Mouse (Mus musculus) forebrain, embryonic 13.5 days (tissue): ENCODE results near the gene Fbxo30. TPM values are rescaled to one million over a fixed set of nuclear protein-coding genes. Genes with fewer than 3 reads are reported as not detected.
A peak's percentile ranks its signal among the peaks of the same experiment; 100 is the strongest.
"Not testable (repeated sequence)": the region's sequence is repeated elsewhere in the genome, so short reads cannot be mapped to it uniquely, and the experiment has no call there.

Experiments used
- ATAC-seq: fragments of 200-750 bp; cut with Nextera tagmentation; 2 replicates; pipeline ENCODE4 v1.8.0; 2017
- H3K27ac ChIP-seq: fragments of 300-500 bp; sonication (generic); 2 replicates; pipeline ENCODE4 v1.5.1; 2015; ENCODE audit warnings: inconsistent platforms, mild to moderate bottlenecking, moderate library complexity
- H3K27me3 ChIP-seq: fragments of 300-500 bp; sonication (generic); 2 replicates; pipeline ENCODE4 v1.6.1; 2015; ENCODE audit warnings: mild to moderate bottlenecking, inconsistent platforms
- H3K36me3 ChIP-seq: fragments of 300-500 bp; sonication (generic); 2 replicates; pipeline ENCODE4 v1.6.1; 2015; ENCODE audit warnings: mild to moderate bottlenecking, inconsistent platforms; ENCODE audit not compliant: poor library complexity, severe bottlenecking
- H3K4me1 ChIP-seq: fragments of 300-500 bp; sonication (generic); 2 replicates; pipeline ENCODE4 v1.6.1; 2015; ENCODE audit warnings: inconsistent platforms
- H3K4me2 ChIP-seq: fragments of 300-500 bp; sonication (generic); 2 replicates; pipeline ENCODE4 v1.6.1; 2015; ENCODE audit warnings: inconsistent platforms, mild to moderate bottlenecking, moderate library complexity
- H3K4me3 ChIP-seq: fragments of 300-500 bp; sonication (generic); 2 replicates; pipeline ENCODE4 v1.5.1; 2015; ENCODE audit warnings: mild to moderate bottlenecking, inconsistent platforms
- H3K9ac ChIP-seq: fragments of 300-500 bp; sonication (generic); 2 replicates; pipeline ENCODE4 v1.6.1; 2015; ENCODE audit warnings: mild to moderate bottlenecking, inconsistent platforms
- H3K9me3 ChIP-seq: fragments of 300-500 bp; sonication (generic); replicated peaks from 2 replicates; pipeline ENCODE4 v1.6.1; 2016; ENCODE audit warnings: inconsistent platforms
- WGBS: fragments of 180-500 bp; shearing (Covaris S2); methylation state at CpG from one replicate; pipeline ENCODE4 v1.1.7; 2015; 5-methylcytosine and 5-hydroxymethylcytosine counted together
- polyA plus RNA-seq: library from polyadenylated mRNA; unstranded; fragments of >200 nt; fragmentation: Nextera tagmentation; extraction: Ambion mirVana; gene quantifications from 2 replicates; pipeline ENCODE4 v1.2.1, GENCODE M21; 2015

Gene Fbxo30
- polyA plus RNA-seq, 1 experiment from 2014 or later: 30.7 TPM

GRCm38 (mm10) chr10:11281498-11282305 lies 572 bp downstream of the Fbxo30 start:
- no peaks in the 10 kb centered on the region for H3K36me3 ChIP-seq
- under 1% methylated on average over 52 of the region's 68 CpGs for WGBS
- peak overlapping the region; percentile 97 for H3K27ac ChIP-seq
- peak; percentile 16 for ATAC-seq
- H3K27me3 ChIP-seq: no peaks in the 10 kb centered on the region
- peaks cover 12% of the 10 kb centered on the region for H3K4me1 ChIP-seq
- H3K9ac ChIP-seq: peak overlapping the region; percentile 87
- H3K4me2 ChIP-seq: peak overlapping the region; percentile 82
- H3K4me3 ChIP-seq: peak overlapping the region; percentile 95
- H3K9me3 ChIP-seq: 0 out of 2 replicates have a peak, but pooled peaks cover 4% of the 10 kb centered on the region

GRCm38 (mm10) chr10:11282306-11282631 lies 1.1 kb downstream of the Fbxo30 start:
- H3K27ac ChIP-seq: peak overlapping the region; percentile 97; the same call in 1 of the 2 replicates
- no peak for ATAC-seq

GRCm38 (mm10) chr10:11298418-11298817 lies 17.3 kb downstream of the Fbxo30 start:
- WGBS: 94% methylated on average over 6 of the region's 6 CpGs
- no peak for ATAC-seq
- Histone ChIP-seq H3K27ac (no peak overlapping the region), H3K4me3 (no peak overlapping the region), H3K9me3 (no peaks in the 10 kb centered on the region), H3K4me2 (no peak overlapping the region), H3K9ac (no peak overlapping the region), H3K4me1 (no peaks in the 10 kb centered on the region), H3K27me3 (no peaks in the 10 kb centered on the region), H3K36me3 (peaks cover 3% of the 10 kb centered on the region)

More at GRCm38 (mm10) chr10:11282306-11282631, 1.1 kb downstream of the Fbxo30 start:
- H3K9ac ChIP-seq: peak overlapping the region; percentile 87
- H3K27me3 ChIP-seq: no peaks in the 10 kb centered on the region
- WGBS: 2% methylated on average over 4 of the region's 4 CpGs
- peaks cover 12% of the 10 kb centered on the region for H3K4me1 ChIP-seq
- peak overlapping the region; percentile 95 for H3K4me3 ChIP-seq
- no peaks in the 10 kb centered on the region for H3K36me3 ChIP-seq
- peak overlapping the region; percentile 82 for H3K4me2 ChIP-seq
- 0 out of 2 replicates have a peak, but pooled peaks cover 4% of the 10 kb centered on the region for H3K9me3 ChIP-seq

DNA sequence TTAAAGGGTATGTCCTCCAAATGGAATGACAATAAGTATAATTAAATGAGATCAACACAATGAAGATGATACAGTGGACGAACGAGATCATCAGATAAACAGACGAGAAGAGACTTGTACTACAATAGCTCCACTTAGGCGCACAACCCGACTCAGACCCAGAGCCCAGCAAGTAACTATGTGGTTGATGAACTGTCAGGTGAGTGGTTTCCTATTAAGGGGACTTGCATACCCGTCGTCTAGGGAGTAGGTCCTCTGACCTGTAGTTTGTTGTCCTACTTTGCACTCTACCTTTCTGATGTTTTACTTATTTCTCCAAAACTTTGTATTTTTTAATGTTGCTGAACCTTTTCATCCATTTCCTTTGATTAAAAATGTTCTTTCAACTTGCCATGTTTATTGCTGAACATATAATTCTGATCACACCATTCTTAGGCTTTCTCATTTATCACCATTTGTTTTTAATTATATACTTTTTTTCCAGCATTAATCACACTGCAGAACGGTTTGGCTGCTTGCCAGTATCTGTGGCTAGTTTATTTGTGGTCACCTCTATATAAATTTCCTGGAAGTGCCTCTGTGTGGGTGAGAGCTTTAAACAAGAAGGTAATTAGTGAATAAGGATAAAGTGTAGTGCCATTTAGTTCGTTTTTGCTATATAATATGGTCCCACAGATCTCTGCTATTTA lies 24.4 kb downstream of the Fbxo30 start:
- Histone ChIP-seq H3K4me1 (0 out of 2 replicates have a peak, but pooled peaks cover 3% of the 10 kb centered on the region), H3K27me3 (no peaks in the 10 kb centered on the region), H3K4me2 (no peak overlapping the region), H3K27ac (no peak overlapping the region), H3K4me3 (no peak overlapping the region), H3K9ac (no peak overlapping the region), H3K9me3 (no peaks in the 10 kb centered on the region), H3K36me3 (no peaks in the 10 kb centered on the region)
- ATAC-seq: no peak
- WGBS: 69% methylated on average over 9 of the region's 9 CpGs

- no peaks in the 10 kb centered on the region for H3K27me3 ChIP-seq
- WGBS: 58% methylated on average over 2 of the region's 2 CpGs
- no peak overlapping the region for H3K4me2 ChIP-seq
- no peaks in the 10 kb centered on the region for H3K9me3 ChIP-seq
- H3K36me3 ChIP-seq: no peaks in the 10 kb centered on the region
- H3K4me3 ChIP-seq: no peak overlapping the region
- H3K27ac ChIP-seq: no peak overlapping the region
- 0 out of 2 replicates have a peak, but pooled peaks cover 3% of the 10 kb centered on the region for H3K4me1 ChIP-seq
- peak; percentile 57; the same call in 1 of the 2 replicates for ATAC-seq
- H3K9ac ChIP-seq: no peak overlapping the region
Observed at GRCm38 (mm10) chr10:11306054-11306367, 24.9 kb downstream of the Fbxo30 start.

DNA sequence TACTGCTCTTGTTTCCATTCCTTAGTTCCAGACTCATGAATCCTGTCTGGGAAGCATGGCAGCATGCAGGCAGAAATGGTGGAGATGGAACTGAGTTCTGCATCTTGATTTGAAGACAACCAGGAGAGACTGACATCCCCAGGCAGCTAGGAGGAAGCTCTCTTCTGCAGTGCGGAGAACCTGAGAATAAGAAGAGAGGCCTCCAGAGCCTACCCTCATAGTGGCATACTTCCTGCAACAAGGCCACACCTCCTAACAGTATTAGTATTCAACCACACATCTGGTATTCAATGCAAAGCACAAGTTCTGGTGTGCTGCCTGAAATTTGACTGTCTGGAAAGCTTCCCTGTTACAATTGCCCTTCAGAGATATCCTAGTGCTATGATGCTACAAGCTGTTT lies 28.7 kb downstream of the Fbxo30 start:
- H3K4me2 ChIP-seq: no peak overlapping the region
- 84% methylated on average over 1 of the region's 1 CpGs for WGBS
- no peak for ATAC-seq

DNA sequence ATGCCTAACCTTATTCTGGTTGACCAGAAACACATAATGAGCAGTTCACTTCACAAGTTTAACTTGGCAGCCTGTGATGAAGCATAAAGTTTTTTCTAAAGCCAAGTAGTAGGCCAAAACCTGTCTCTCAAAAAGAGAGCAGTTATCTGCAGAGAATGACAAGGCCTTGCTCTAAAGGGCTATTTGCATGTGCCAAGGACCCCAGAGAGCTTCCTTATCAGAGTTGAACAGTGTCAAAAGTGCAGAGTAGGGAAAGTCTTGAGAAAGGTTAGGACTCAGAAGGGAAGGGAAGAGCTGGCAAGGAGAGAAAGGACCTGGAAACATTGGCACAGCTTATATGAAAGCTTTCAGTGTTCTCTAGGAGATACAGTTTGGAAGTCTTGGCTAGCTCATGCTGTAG lies 29.4 kb downstream of the Fbxo30 start:
- no peaks in the 10 kb centered on the region for H3K9me3 ChIP-seq
- H3K27me3 ChIP-seq: no peaks in the 10 kb centered on the region
- ATAC-seq: no peak
- no peak overlapping the region for H3K4me3 ChIP-seq
- H3K4me1 ChIP-seq: 0 out of 2 replicates have a peak, but pooled peaks cover 3% of the 10 kb centered on the region
- H3K27ac ChIP-seq: no peak overlapping the region
- H3K36me3 ChIP-seq: no peaks in the 10 kb centered on the region
- no peak overlapping the region for H3K9ac ChIP-seq
- H3K4me2 ChIP-seq: no peak overlapping the region

More for the DNA sequence above, 28.7 kb downstream of the Fbxo30 start:
- 0 out of 2 replicates have a peak, but pooled peaks cover 3% of the 10 kb centered on the region for H3K4me1 ChIP-seq
- H3K9me3 ChIP-seq: no peaks in the 10 kb centered on the region
- H3K36me3 ChIP-seq: no peaks in the 10 kb centered on the region
- H3K4me3 ChIP-seq: no peak overlapping the region
- no peak overlapping the region for H3K27ac ChIP-seq
- H3K9ac ChIP-seq: no peak overlapping the region
- H3K27me3 ChIP-seq: no peaks in the 10 kb centered on the region

- H3K36me3 ChIP-seq, H3K4me3 ChIP-seq, ATAC-seq, H3K9me3 ChIP-seq, H3K4me2 ChIP-seq, H3K27me3 ChIP-seq, H3K27ac ChIP-seq, H3K4me1 ChIP-seq, H3K9ac ChIP-seq: not testable (repeated sequence)
Observed at GRCm38 (mm10) chr10:11317856-11318454, 36.8 kb downstream of the Fbxo30 start.

DNA sequence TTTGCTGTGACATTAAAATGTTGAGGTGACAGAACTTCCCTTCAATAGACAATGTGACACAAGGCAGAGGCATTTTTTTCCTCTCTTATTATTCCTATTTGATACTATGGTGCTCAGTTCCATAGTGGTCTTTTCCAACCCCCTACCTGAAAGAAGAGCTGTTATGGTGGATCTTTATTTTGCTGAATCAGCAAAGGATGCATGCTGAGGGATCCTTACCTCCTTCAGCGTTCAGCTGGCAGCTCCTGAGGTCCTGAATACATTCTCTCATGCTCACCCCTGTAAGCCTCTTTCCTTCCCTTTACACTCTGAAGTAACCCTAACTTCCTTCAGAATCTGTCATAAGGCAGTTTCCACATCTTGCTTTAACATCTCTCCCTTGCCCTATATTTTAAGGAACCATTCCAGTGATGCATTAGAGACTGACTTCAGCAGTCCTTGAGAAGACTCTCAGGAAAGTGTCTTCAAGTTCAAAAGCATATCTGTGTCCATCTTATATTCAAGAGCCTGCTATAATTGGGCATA lies 38.4 kb downstream of the Fbxo30 start:
- no peak for ATAC-seq
- Histone ChIP-seq H3K27me3 (no peaks in the 10 kb centered on the region), H3K27ac (no peak overlapping the region), H3K4me3 (no peak overlapping the region), H3K9me3 (no peaks in the 10 kb centered on the region), H3K4me2 (no peak overlapping the region), H3K36me3 (no peaks in the 10 kb centered on the region), H3K4me1 (no peaks in the 10 kb centered on the region), H3K9ac (no peak overlapping the region)
- 81% methylated on average over 1 of the region's 1 CpGs for WGBS

- H3K27ac ChIP-seq: no peak overlapping the region
- no peaks in the 10 kb centered on the region for H3K27me3 ChIP-seq
- H3K9me3 ChIP-seq: no peaks in the 10 kb centered on the region
- no peak overlapping the region for H3K4me2 ChIP-seq
- H3K36me3 ChIP-seq: no peaks in the 10 kb centered on the region
- H3K4me3 ChIP-seq: no peak overlapping the region
- H3K4me1 ChIP-seq: no peaks in the 10 kb centered on the region
- H3K9ac ChIP-seq: no peak overlapping the region
- no peak for ATAC-seq
- 92% methylated on average over 7 of the region's 7 CpGs for WGBS
Observed at GRCm38 (mm10) chr10:11322316-11322715, 41.2 kb downstream of the Fbxo30 start.

DNA sequence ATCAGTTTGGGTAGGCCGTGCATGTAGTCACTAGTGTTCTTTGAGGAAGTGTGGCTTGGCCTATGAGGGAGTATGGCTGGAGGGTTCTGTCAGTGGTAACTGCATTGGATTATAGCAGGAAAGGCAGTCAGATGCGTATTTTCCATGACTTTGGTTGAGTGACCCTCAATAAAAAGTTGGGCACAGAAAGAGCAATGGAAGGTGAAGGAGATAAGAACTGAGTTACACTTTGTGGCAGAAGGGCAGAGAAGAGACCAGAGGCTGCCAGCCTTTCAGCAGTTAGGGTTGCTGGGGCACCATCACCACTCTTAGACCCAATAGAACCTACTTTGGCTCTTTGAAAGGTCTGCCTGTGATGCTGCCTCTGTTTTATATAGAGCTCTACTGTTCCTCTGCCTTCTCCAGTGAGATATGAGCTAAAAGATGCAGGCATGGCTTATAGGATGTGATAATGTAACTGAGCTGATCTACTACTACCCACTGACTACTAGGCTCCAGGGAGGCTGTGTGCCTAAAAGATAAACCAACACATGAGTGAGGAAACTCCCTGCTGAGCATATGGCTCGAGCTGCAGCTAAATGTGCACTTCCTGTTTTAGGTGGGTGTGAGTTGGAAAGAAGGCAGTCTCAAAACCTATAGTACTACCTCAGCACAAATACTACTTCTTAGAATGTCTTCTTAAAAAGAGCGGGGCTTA lies 42.2 kb downstream of the Fbxo30 start:
- no peak overlapping the region for H3K9ac ChIP-seq
- ATAC-seq: no peak
- H3K27me3 ChIP-seq: no peaks in the 10 kb centered on the region
- H3K4me2 ChIP-seq: no peak overlapping the region
- WGBS: 77% methylated on average over 4 of the region's 4 CpGs
- H3K9me3 ChIP-seq: no peaks in the 10 kb centered on the region
- no peak overlapping the region for H3K4me3 ChIP-seq
- no peak overlapping the region for H3K27ac ChIP-seq
- H3K36me3 ChIP-seq: no peaks in the 10 kb centered on the region
- H3K4me1 ChIP-seq: no peaks in the 10 kb centered on the region

- Histone ChIP-seq H3K36me3 (no peaks in the 10 kb centered on the region), H3K4me2 (no peak overlapping the region), H3K27me3 (no peaks in the 10 kb centered on the region), H3K4me3 (no peak overlapping the region), H3K9me3 (no peaks in the 10 kb centered on the region), H3K4me1 (no peaks in the 10 kb centered on the region), H3K27ac (no peak overlapping the region), H3K9ac (no peak overlapping the region)
- ATAC-seq: no peak
- 91% methylated on average over 3 of the region's 3 CpGs for WGBS
Observed at GRCm38 (mm10) chr10:11326526-11326925, 45.4 kb downstream of the Fbxo30 start.
